Mouse (Mus musculus): ENCODE data around the gene Pten. TPM values are rescaled to one million over a fixed set of nuclear protein-coding genes. Genes with fewer than 3 reads are reported as not detected.

Pten gene
- total RNA-seq, 2 experiments from 2014 or later: 110 to 112 TPM

Other genes with a start within 250 kb of the Pten start
- 10 to 100 TPM; 16.2 to 16.4 TPM for gene Papss2, start 161.7 kb upstream of the Pten start, total RNA-seq (2021)
- 100 to 1,000 TPM in 1 of 2 experiments, 10 to 100 TPM in 1; 86.5 to 103 TPM for gene Atad1, start 17.7 kb upstream of the Pten start, total RNA-seq (2021)